Mouse (Mus musculus) neural tube, embryonic 13.5 days (tissue): ENCODE results near the gene Tex21. TPM values are rescaled to one million over a fixed set of nuclear protein-coding genes. Genes with fewer than 3 reads are reported as not detected.
"Not testable (repeated sequence)": the region's sequence is repeated elsewhere in the genome, so short reads cannot be mapped to it uniquely, and the experiment has no call there.

Experiments used
- ATAC-seq: fragments of 200-750 bp; cut with Nextera tagmentation; 2 replicates; pipeline ENCODE4 v1.8.0; 2017; ENCODE audit warnings: low read depth, mild to moderate bottlenecking, moderate TSS enrichment, moderate library complexity
- H3K27ac ChIP-seq: fragments of 300-500 bp; sonication (generic); replicated peaks from 2 replicates; pipeline ENCODE4 v1.5.1; 2015; ENCODE audit warnings: moderate library complexity, mild to moderate bottlenecking, inconsistent platforms
- H3K27me3 ChIP-seq: fragments of 300-500 bp; sonication (generic); 2 replicates; pipeline ENCODE4 v1.6.1; 2015; ENCODE audit warnings: mild to moderate bottlenecking, inconsistent platforms
- H3K36me3 ChIP-seq: fragments of 300-500 bp; sonication (generic); 2 replicates; pipeline ENCODE4 v1.6.1; 2015; ENCODE audit warnings: mild to moderate bottlenecking, inconsistent platforms
- H3K4me1 ChIP-seq: fragments of 300-500 bp; sonication (generic); replicated peaks from 2 replicates; pipeline ENCODE4 v1.6.1; 2015; ENCODE audit warnings: inconsistent platforms
- H3K4me2 ChIP-seq: fragments of 300-500 bp; sonication (generic); 2 replicates; pipeline ENCODE4 v1.6.1; 2015; ENCODE audit warnings: inconsistent platforms, mild to moderate bottlenecking, moderate library complexity
- H3K4me3 ChIP-seq: fragments of 300-500 bp; sonication (generic); 2 replicates; pipeline ENCODE4 v1.5.1; 2015; ENCODE audit warnings: mild to moderate bottlenecking, inconsistent platforms
- H3K9ac ChIP-seq: fragments of 300-500 bp; sonication (generic); 2 replicates; pipeline ENCODE4 v1.6.1; 2015; ENCODE audit warnings: moderate library complexity, mild to moderate bottlenecking, inconsistent platforms
- H3K9me3 ChIP-seq: fragments of 300-500 bp; sonication (generic); 2 replicates; pipeline ENCODE4 v1.6.1; 2016; ENCODE audit warnings: inconsistent platforms
- WGBS: fragments of 180-500 bp; shearing (Covaris S2); methylation state at CpG from one replicate; pipeline ENCODE4 v1.1.7; 2015; 5-methylcytosine and 5-hydroxymethylcytosine counted together
- polyA plus RNA-seq: library from polyadenylated mRNA; unstranded; fragments of >200 nt; fragmentation: Nextera tagmentation; extraction: Ambion mirVana; gene quantifications from 2 replicates; pipeline ENCODE4 v1.2.1, GENCODE M21; 2015

The Tex21 gene
- polyA plus RNA-seq, 1 experiment from 2014 or later = not detected

GRCm38 (mm10) chr12:76230644-76231043 is 15.9 kb downstream of the Tex21 start:
- WGBS = 88% methylated on average over 6 of the region's 6 CpGs
- no peaks in the 10 kb centered on the region for H3K27me3 ChIP-seq
- no peak overlapping the region for H3K9ac ChIP-seq
- no peak for ATAC-seq
- H3K36me3 ChIP-seq = no peaks in the 10 kb centered on the region
- no peak overlapping the region for H3K4me2 ChIP-seq
- H3K27ac ChIP-seq = no peak overlapping the region
- H3K4me1 ChIP-seq = no peaks in the 10 kb centered on the region
- no peak overlapping the region for H3K4me3 ChIP-seq
- no peaks in the 10 kb centered on the region for H3K9me3 ChIP-seq

- 75% methylated on average over 4 of the region's 8 CpGs for WGBS
- ATAC-seq, H3K4me2 ChIP-seq: not testable (repeated sequence)
Observed at GRCm38 (mm10) chr12:76222104-76222503, 24.4 kb downstream of the Tex21 start.

DNA sequence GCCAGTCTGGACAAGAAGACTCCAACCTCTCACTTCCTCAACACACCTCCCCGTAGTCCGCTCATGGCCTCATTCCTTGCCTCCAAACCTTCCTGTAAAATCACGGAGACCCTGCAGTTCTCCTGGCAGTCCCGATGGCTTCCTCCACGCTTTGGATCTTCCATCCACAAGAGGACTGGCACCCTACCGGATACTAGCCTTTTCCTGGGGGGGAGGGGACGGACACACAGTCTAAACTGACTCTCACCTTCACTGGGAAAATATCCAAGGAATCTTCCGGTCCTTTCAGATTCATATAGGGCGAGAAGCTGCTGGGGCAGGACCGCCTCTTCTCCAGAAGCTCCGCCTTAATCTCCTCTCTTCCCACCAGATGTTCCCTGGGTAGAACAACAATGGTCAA is 29.8 kb downstream of the Tex21 start:
- 77% methylated on average over 11 of the region's 11 CpGs for WGBS
- Histone ChIP-seq H3K4me2 (no peak overlapping the region), H3K36me3 (no peaks in the 10 kb centered on the region), H3K27ac (no peak overlapping the region), H3K27me3 (no peaks in the 10 kb centered on the region), H3K4me1 (no peaks in the 10 kb centered on the region), H3K4me3 (no peak overlapping the region), H3K9me3 (no peaks in the 10 kb centered on the region), H3K9ac (no peak overlapping the region)
- ATAC-seq = no peak

More at GRCm38 (mm10) chr12:76222104-76222503, 24.4 kb downstream of the Tex21 start:
- H3K27me3 ChIP-seq, H3K36me3 ChIP-seq, H3K9ac ChIP-seq, H3K4me3 ChIP-seq, H3K27ac ChIP-seq, H3K4me1 ChIP-seq, H3K9me3 ChIP-seq: not testable (repeated sequence)

- no peak for ATAC-seq
- Histone ChIP-seq H3K36me3 (no peaks in the 10 kb centered on the region), H3K9ac (no peak overlapping the region), H3K27ac (no peak overlapping the region), H3K9me3 (no peaks in the 10 kb centered on the region), H3K4me1 (no peaks in the 10 kb centered on the region), H3K4me2 (no peak overlapping the region), H3K27me3 (no peaks in the 10 kb centered on the region), H3K4me3 (no peak overlapping the region)
- WGBS = 28% methylated on average over 5 of the region's 5 CpGs
Observed at GRCm38 (mm10) chr12:76215121-76215520, 31.4 kb downstream of the Tex21 start.

DNA sequence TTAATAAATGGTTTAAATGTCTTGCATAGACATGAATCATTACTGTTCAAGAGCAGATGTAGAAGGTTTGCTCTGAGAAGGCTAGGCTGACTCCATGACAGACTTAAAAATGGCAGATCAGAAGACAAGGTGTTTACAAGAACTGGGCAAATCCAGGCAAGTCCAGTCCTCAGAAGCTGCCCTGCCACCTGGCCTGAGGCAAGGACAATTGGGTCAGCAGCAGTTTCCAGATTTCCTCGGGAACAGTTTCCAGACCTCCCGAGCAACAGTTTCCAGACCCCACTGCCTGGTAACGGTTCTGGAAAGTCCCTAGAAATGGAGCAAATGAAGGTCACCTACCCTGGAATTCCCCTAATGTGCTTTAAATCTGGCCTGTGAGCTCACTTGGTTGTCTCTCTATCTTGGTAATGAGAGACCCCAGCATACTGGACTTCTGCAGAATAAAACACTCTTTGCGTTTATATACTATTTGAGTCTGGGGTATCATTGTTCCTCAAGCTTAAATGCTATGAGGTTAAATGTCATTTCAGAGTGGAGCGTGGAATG is 37.0 kb downstream of the Tex21 start:
- 92% methylated on average over 5 of the region's 5 CpGs for WGBS
- H3K4me2 ChIP-seq = no peak overlapping the region
- no peak overlapping the region for H3K4me3 ChIP-seq
- H3K9ac ChIP-seq = no peak overlapping the region
- no peak for ATAC-seq
- H3K4me1 ChIP-seq = no peaks in the 10 kb centered on the region
- H3K9me3 ChIP-seq = no peaks in the 10 kb centered on the region
- no peaks in the 10 kb centered on the region for H3K27me3 ChIP-seq
- no peaks in the 10 kb centered on the region for H3K36me3 ChIP-seq
- H3K27ac ChIP-seq = no peak overlapping the region

DNA sequence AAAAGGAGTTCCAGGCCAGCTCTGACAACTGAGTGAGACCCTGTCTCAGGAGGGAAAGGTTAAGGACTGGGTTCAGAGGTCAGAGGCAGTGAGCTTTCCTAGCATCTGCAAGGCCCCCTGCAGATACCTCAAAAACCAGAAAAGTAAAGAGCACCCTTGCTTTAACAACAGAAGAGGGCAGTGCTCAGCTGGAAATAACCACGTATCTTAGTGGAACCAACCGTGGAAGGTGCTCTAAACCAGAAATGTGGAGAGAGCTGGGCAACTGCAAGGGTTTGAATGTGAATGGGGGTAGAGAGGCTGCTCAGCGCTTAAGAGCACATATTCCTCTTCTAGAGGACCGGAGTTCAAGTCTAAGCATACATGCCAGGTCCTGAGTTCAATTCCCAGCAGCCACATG is 46.2 kb downstream of the Tex21 start:
- Histone ChIP-seq H3K4me1 (peaks cover 14% of the 10 kb centered on the region), H3K9ac (no peak overlapping the region), H3K4me2 (no peak overlapping the region), H3K4me3 (no peak overlapping the region), H3K27me3 (peaks cover 4% of the 10 kb centered on the region; the same call in 1 of the 2 replicates), H3K27ac (no peak overlapping the region), H3K36me3 (no peaks in the 10 kb centered on the region), H3K9me3 (no peaks in the 10 kb centered on the region)
- ATAC-seq = no peak
- WGBS = 71% methylated on average over 4 of the region's 4 CpGs

GRCm38 (mm10) chr12:76197071-76197470 is 49.5 kb downstream of the Tex21 start:
- peak overlapping the region; percentile 80 for H3K4me2 ChIP-seq
- WGBS = 45% methylated on average over 8 of the region's 8 CpGs
- peak overlapping the region; percentile 35 for H3K4me3 ChIP-seq
- H3K27ac ChIP-seq = no peak overlapping the region
- peaks cover 14% of the 10 kb centered on the region for H3K4me1 ChIP-seq
- H3K9ac ChIP-seq = peak overlapping the region; percentile 51; the same call in 1 of the 2 replicates
- no peaks in the 10 kb centered on the region for H3K9me3 ChIP-seq
- ATAC-seq = peak; percentile 60; the same call in 1 of the 2 replicates
- no peaks in the 10 kb centered on the region for H3K36me3 ChIP-seq
- H3K27me3 ChIP-seq = peaks cover 8% of the 10 kb centered on the region

GRCm38 (mm10) chr12:76196709-76197054 is 49.9 kb downstream of the Tex21 start:
- H3K9ac ChIP-seq = peak overlapping the region; percentile 51
- no peak overlapping the region for H3K27ac ChIP-seq
- H3K36me3 ChIP-seq = no peaks in the 10 kb centered on the region
- H3K9me3 ChIP-seq = no peaks in the 10 kb centered on the region
- H3K4me1 ChIP-seq = peaks cover 14% of the 10 kb centered on the region
- peak overlapping the region; percentile 80 for H3K4me2 ChIP-seq
- H3K27me3 ChIP-seq = peaks cover 8% of the 10 kb centered on the region
- H3K4me3 ChIP-seq = peak overlapping the region; percentile 35
- peak; percentile 71 for ATAC-seq
- WGBS = 10% methylated on average over 6 of the region's 6 CpGs

- peaks cover 14% of the 10 kb centered on the region for H3K4me1 ChIP-seq
- no peaks in the 10 kb centered on the region for H3K36me3 ChIP-seq
- H3K4me3 ChIP-seq = peak overlapping the region; percentile 35
- H3K4me2 ChIP-seq = peak overlapping the region; percentile 80
- no peak overlapping the region for H3K27ac ChIP-seq
- peak; percentile 83 for ATAC-seq
- H3K9me3 ChIP-seq = no peaks in the 10 kb centered on the region
- WGBS = under 1% methylated on average over 22 of the region's 22 CpGs
- peak overlapping the region; percentile 51 for H3K9ac ChIP-seq
- peaks cover 8% of the 10 kb centered on the region for H3K27me3 ChIP-seq
Observed at GRCm38 (mm10) chr12:76195912-76196708, 50.4 kb downstream of the Tex21 start.

- Histone ChIP-seq H3K9me3 (no peaks in the 10 kb centered on the region), H3K4me2 (no peak overlapping the region), H3K27ac (no peak overlapping the region), H3K4me1 (peaks cover 14% of the 10 kb centered on the region), H3K9ac (no peak overlapping the region), H3K36me3 (no peaks in the 10 kb centered on the region), H3K27me3 (peaks cover 8% of the 10 kb centered on the region), H3K4me3 (no peak overlapping the region)
- 80% methylated on average over 3 of the region's 3 CpGs for WGBS
- no peak for ATAC-seq
Observed at GRCm38 (mm10) chr12:76194526-76194925, 52.0 kb downstream of the Tex21 start.

- Histone ChIP-seq H3K9me3 (no peaks in the 10 kb centered on the region), H3K36me3 (no peaks in the 10 kb centered on the region), H3K27me3 (peaks cover 8% of the 10 kb centered on the region), H3K4me1 (0 out of 2 replicates have a peak, but pooled peaks cover 3% of the 10 kb centered on the region), H3K4me2 (no peak overlapping the region), H3K27ac (no peak overlapping the region), H3K4me3 (no peak overlapping the region), H3K9ac (no peak overlapping the region)
- no peak for ATAC-seq
- 50% methylated on average over 11 of the region's 11 CpGs for WGBS
Observed at GRCm38 (mm10) chr12:76190940-76191339, 55.6 kb downstream of the Tex21 start.

DNA sequence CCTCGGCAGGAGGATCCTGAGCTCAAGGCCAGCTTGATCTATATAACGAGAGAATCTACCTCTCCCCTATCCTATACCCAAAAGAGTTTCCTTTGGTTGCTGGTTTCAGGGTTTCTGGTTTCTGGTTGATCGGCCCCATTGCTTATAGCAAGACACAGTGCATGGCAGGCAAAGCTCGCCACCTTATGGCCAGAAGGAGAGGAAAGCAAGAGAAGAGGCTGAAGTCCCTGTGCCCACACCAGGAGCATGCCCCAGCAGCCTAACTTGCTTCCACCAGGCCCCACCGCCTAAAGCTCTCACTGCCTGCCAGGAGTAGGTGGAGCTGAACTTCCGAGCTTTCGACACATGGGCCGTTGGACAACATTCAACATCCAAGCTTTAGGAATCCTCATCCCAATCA is 58.7 kb downstream of the Tex21 start:
- 51% methylated on average over 8 of the region's 8 CpGs for WGBS
- Histone ChIP-seq H3K4me3 (no peak overlapping the region), H3K36me3 (no peaks in the 10 kb centered on the region), H3K9me3 (no peaks in the 10 kb centered on the region), H3K9ac (no peak overlapping the region), H3K27ac (no peak overlapping the region), H3K27me3 (no peaks in the 10 kb centered on the region), H3K4me1 (no peaks in the 10 kb centered on the region), H3K4me2 (no peak overlapping the region)
- no peak for ATAC-seq
